Mouse (Mus musculus): Measurements from ENCODE around the gene Slc35g3.

The Slc35g3 gene
- long read RNA-seq, experiment 1: 0 reads
- long read RNA-seq, experiment 2: 0 reads

GRCm38 (mm10) chr11:69761868-69762267 is at the start of gene Slc35g3:
TSS of gene Slc35g3 (minus strand) at chr11:69761968.
- intact Hi-C loops (cut with DNase I): no loop called here

GRCm38 (mm10) chr11:69810280-69810679 is 48.5 kb upstream of the Slc35g3 start:
- intact Hi-C loops (cut with DNase I): no loop called here

GRCm38 (mm10) chr11:69807641-69808040 is 45.9 kb upstream of the Slc35g3 start:
- intact Hi-C loops (cut with DNase I): loop anchor here (5.0 kb wide), 1 partner anchor 70 kb away; the partner anchor contains the start of gene Tmem95

DNA sequence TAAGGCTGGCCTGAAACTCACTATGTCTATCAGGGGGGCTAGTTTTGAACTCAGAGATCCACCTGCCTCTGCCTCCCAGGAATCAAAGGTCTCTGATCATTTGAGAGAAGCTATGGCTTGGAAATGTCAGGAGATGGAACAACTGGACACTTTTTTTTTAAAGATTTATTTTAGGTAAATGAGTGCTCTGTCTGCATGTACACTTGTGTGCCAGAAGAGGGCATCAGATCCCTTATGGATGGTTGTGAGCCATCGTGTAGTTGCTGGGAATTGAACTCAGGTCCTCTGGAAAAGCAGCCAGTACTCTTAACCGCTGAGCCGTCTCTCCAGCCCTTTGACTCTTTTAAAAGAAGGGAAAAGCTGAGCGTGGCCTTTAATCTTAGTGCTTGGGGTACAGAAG is 44.6 kb upstream of the Slc35g3 start:
- intact Hi-C loops (cut with DNase I): loop anchor here (5.0 kb wide), 1 partner anchor 71 kb away; the partner anchor contains the start of gene Tmem95

DNA sequence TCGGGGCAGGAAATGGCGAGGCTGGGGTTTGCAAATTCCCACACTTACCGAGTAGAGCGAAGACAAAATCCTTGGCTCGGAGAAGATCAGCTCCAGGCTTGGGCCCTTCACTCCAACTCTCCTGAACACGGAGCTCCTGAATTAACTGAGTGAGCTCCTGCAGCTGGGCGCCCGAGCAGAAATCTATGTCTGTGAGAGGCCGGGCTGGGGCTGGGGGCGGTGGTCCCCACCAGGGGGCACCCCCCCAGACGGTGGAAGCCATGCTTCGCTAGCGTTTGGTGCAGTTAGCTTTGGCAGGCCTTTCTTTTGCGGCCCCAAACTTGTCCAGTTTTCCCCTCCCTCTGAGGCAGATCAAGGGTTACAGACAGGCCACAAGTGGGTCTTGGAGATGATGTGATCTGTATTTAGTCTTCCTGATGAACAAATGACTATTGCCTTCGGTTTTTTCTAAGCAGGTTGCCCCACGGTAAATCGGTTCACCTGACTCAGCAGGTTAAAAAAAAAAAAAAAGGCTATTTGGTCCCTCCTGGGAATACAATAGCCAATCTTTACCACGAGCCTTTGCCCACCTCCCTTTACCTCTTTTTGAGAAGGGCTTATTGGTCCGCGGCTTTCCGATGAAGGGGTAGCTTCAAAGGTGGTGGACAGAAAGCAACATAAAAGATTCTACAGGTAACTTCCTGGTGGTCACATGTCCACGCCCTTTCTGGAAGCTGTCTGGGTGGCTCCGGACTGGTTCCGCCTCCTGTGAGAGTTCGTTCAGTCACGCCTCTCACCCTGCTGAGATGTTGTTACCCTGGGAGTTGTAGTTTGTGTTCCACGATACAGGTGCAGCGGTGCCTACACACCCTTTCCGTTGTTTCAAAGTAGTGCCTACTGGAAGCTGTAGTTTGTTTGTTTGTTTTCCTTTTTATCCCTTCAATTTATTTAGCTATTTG is 43.5 kb upstream of the Slc35g3 start, which contains the start of gene Tmem102:
Gene Tmem102, minus strand, starts transcription at position 653 of the 938 bp plus-strand sequence.
- intact Hi-C loops (cut with DNase I): loop anchor here (5.0 kb wide), 3 partner anchors 32 to 72 kb away; partner anchors contain the start of genes Nlgn2, Tmem256, Tmem95 and Zbtb4

- intact Hi-C loops (cut with DNase I): loop anchor here (5.0 kb wide), 2 partner anchors 33 to 37 kb away; partner anchors contain the start of genes Nlgn2, Tmem256 and Zbtb4
Measured at GRCm38 (mm10) chr11:69804652-69804940, 42.8 kb upstream of the Slc35g3 start.

- intact Hi-C loops (cut with DNase I): loop anchor here (5.0 kb wide), 2 partner anchors 33 to 37 kb away; partner anchors contain the start of genes Nlgn2, Tmem256 and Zbtb4
Measured at GRCm38 (mm10) chr11:69803786-69804651, 42.3 kb upstream of the Slc35g3 start.

DNA sequence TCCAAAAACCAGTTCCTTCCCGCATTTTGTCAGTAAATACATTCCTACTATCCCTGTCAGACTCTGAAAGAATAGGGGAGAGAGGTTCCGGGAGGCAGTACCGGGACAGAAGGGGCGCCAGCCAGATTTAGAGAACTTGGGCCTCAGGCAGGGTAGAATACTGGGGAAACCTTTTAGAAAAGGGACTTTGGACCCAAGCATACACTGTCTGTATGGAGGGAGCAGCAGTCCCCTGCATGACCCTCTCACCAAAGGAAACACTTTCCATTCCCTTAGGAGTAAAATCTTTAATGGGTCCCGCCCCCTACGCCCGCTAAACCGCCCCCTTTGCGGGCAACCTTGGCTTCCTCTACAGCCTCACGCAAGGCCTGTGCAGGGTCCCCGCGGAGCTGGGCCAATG is 41.6 kb upstream of the Slc35g3 start:
- intact Hi-C loops (cut with DNase I): loop anchor here (5.0 kb wide), 2 partner anchors 34 to 36 kb away; partner anchors contain the start of genes Nlgn2, Tmem256 and Zbtb4

DNA sequence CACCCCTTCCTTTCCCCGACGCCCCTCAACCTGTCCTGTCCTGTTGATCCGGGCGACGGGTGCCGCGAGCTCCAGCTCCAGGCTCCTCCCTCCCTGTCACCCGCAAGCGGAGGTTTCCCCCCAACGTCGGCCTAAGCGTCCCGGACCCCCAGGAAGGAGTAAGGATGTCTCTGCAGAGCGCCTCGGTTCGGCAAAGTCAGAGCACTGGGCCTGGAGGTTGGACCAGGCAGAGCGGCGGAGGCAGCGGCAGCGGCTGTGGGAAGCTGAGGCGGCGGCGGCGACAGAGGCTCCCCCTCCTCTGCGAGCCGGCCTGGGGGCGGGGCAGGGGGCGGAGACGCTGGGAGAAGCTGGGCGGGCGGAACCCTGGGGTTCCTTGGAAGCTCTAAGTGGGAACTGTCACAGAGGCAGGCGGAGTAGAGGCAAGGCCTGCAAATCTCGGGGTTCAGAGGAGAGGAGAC is 40.9 kb upstream of the Slc35g3 start:
- intact Hi-C loops (cut with DNase I): loop anchor here (5.0 kb wide), 2 partner anchors 35 kb away; partner anchors contain the start of genes Nlgn2, Tmem256 and Zbtb4

GRCm38 (mm10) chr11:69801379-69801977 is 39.7 kb upstream of the Slc35g3 start, which contains the start of gene Fgf11:
TSS of gene Fgf11 (minus strand) at chr11:69801857.
- intact Hi-C loops (cut with DNase I): loop anchor here (5.0 kb wide), 2 partner anchors 34 to 36 kb away; partner anchors contain the start of genes Nlgn2, Tmem256 and Zbtb4

DNA sequence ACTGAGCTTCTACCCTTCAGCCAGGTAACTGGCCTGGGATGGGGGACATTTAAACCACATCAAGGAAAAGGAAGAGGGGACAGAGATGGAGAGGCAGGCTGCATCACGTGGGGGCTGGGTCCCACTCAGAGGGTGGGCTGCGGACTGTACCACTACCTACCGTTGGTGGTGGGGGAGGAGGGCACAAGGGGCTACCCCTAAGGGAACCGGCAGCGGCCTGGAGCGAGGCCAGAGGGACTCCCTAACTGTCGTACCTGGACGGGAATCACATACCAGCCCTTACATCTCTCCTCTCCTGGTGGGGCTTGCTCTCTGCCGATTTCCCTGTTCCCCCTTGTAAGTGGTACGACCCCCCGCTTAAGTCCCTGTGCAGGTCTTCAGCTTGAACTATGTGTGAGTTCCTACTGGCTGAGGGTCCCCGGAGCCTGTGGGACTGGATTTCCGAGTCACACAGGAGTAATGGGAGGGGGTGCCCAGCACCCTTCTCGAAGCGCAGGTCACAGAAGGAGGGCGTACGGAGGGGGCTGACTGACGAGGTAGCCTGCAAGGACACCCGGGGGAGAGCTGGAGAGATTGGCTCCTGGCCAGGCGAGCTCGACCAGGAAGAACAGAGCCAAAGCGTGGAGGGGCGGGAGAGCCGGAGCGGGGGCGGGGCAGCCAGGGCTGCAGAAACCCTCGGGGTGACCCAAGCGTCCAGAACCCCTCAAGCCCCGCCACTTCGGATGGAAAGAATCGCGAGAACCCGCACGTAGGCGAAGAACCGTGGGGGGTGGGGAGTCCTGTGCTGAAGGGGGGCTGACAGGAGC is 38.8 kb upstream of the Slc35g3 start:
- intact Hi-C loops (cut with DNase I): loop anchor here (5.0 kb wide), 2 partner anchors 33 to 37 kb away; partner anchors contain the start of genes Nlgn2, Tmem256 and Zbtb4

- intact Hi-C loops (cut with DNase I): loop anchor here (5.0 kb wide), 2 partner anchors 33 to 37 kb away; partner anchors contain the start of genes Nlgn2, Tmem256 and Zbtb4
Measured at GRCm38 (mm10) chr11:69800138-69800391, 38.3 kb upstream of the Slc35g3 start.

DNA sequence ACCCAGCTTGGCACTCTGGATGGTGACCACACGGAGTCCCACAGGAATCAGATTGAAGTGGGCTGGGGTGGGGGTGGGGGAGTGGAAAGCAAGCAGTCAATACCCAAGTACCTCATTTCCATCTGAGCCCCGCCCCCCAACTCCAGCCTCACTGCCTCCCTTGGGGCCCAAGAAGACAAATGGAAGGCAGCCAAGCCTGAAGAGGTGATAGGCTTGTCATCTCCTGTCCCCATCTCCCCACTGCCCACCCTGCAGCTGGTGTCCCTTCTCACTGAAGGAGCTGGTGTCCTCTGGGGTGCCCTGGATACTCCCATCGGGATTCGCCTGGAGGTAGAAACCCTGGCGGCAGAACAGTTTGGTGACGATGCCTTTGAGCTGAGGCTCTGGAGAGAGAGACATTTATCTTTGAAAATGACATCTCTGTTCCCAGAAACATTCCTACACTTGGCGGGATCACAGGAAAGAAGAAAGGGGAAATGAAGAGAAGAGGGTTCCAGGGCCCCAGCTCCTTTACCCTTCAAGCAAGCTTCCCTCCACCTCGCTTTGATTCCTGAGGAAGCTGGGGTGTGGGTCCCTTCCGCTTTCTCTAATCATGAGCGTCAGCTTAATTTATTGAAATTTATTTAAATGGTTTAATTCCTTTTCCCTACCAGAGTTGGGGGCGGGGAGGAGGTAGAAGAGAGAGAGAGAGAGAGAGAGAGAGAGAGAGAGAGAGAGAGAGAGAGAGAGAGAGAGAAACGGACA is 37.8 kb upstream of the Slc35g3 start:
- intact Hi-C loops (cut with DNase I): loop anchor here (5.0 kb wide), 2 partner anchors 32 to 38 kb away; partner anchors contain the start of genes Nlgn2, Tmem256 and Zbtb4

- intact Hi-C loops (cut with DNase I): no loop called here
Measured at GRCm38 (mm10) chr11:69797924-69798323, 36.2 kb upstream of the Slc35g3 start.

DNA sequence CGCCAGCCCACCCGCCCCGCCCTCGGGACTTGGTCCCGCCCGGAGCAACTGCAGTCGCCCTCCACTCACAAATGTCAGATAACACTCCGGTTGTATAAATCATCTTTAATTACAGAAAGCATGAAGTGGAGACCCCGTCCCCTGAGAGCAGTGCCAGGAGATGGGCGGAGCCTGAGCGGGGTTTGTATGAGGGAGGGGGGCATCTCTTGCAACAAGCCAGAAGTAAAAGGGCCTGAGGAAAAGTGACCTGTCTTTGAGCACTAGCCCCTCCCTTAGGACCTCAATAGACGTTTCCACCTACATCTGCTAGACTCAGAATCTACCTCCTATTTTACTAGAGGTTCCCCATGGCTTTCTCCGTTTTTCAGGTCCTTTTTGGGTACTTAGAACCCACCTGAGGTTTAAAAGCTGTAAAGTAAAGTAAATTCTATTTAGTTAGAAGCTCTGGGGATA is 34.2 kb upstream of the Slc35g3 start:
- intact Hi-C loops (cut with DNase I): no loop called here

GRCm38 (mm10) chr11:69795168-69795982 is 33.6 kb upstream of the Slc35g3 start, which contains the start of gene Chrnb1:
TSS of gene Chrnb1 (minus strand) at chr11:69795943.
- intact Hi-C loops (cut with DNase I): no loop called here

GRCm38 (mm10) chr11:69793429-69793828 is 31.7 kb upstream of the Slc35g3 start:
- intact Hi-C loops (cut with DNase I): no loop called here

- intact Hi-C loops (cut with DNase I): no loop called here
Measured at GRCm38 (mm10) chr11:69791420-69791819, 29.7 kb upstream of the Slc35g3 start.

All from adrenal gland (tissue).